Mouse (Mus musculus): ENCODE results near the gene En1.

En1 gene

GRCm38 (mm10) chr1:120626930-120627621, 24.9 kb downstream of the En1 start:
- no peak for DNase-seq (ENCODE audit: low read depth, low spot score)

GRCm38 (mm10) chr1:120627622-120628001, 25.4 kb downstream of the En1 start:
- DNase-seq (ENCODE audit: low read depth, low spot score): no peak

GRCm38 (mm10) chr1:120628821-120629220, 26.6 kb downstream of the En1 start:
- no peak for DNase-seq (ENCODE audit: low read depth, low spot score)

- DNase-seq (ENCODE audit: low read depth, low spot score): no peak
These were observed 41.2 kb downstream of the En1 start for GRCm38 (mm10) chr1:120643380-120643779.

- no peak for DNase-seq (ENCODE audit: low read depth, low spot score)
These were observed 41.9 kb downstream of the En1 start for GRCm38 (mm10) chr1:120643848-120644711.

GRCm38 (mm10) chr1:120644755-120645154, 42.5 kb downstream of the En1 start:
- DNase-seq (ENCODE audit: low read depth, low spot score): no peak

- DNase-seq (ENCODE audit: low read depth, low spot score): no peak
These were observed 47.9 kb downstream of the En1 start for GRCm38 (mm10) chr1:120650068-120650467.

GRCm38 (mm10) chr1:120651997-120652396, 49.8 kb downstream of the En1 start:
- DNase-seq (ENCODE audit: low read depth, low spot score): no peak

- no peak for DNase-seq (ENCODE audit: low read depth, low spot score)
These were observed 52.8 kb downstream of the En1 start for GRCm38 (mm10) chr1:120654950-120655396.

Measured in forelimb bud, embryonic 11.5 days (tissue).